Mouse (Mus musculus) CD4-positive naive resting alpha-beta T cell, adult 76 days (primary cell): ENCODE data around the gene Krt25. TPM values are rescaled to one million over a fixed set of nuclear protein-coding genes. Genes with fewer than 3 reads are reported as not detected.

Source experiments
- total RNA-seq: library from RNA; stranded (reverse); gene quantifications from one replicate; pipeline ENCODE4 v1.2.4, GENCODE M21; 2023

Krt25 gene
- total RNA-seq = not detected

DNA sequence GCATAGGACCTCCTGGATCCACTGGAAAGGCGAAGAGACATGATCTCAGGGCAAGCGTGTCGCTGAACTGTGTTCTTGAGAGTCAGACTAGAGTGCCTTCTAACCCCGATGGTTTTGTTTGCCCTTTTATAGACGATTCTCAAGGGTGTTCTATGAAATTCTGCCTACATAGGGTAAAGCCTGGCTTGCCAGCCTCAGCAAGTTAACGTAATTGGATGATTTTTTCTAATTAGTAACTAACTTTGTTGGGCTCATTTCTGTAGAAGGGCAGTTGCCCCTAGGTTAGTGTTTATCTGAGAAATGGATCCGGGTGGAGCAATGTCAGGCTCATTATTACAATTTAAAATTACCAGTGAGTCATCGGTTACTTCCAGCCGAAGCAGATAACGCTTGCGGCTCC, at the start of gene Krt25:
Krt25 (minus strand) TSS at position 101 of the 400 bp plus-strand sequence.

DNA sequence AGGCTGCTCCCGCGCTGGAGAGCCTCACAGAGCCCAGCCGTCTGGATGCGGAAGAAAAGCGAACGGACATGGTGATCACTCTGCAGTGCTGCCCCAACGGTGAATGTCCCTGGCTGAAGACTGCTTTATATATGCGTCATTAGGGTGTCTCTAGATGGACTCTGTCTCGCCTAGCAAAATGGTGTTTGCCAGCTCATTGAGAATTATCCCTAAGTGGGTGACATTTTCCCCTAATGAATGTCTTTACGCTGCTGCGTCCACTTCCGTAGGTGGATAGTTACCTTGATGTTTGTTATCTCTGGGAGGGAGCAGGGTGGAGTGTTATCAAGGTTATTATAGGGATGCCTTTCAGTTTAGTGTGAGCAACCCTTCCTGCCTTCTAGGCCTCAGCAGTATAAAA, 28.3 kb upstream of the Krt25 start, which contains the start of gene Krt27:
Krt27 (minus strand) TSS at position 101 of the 400 bp plus-strand sequence.

DNA sequence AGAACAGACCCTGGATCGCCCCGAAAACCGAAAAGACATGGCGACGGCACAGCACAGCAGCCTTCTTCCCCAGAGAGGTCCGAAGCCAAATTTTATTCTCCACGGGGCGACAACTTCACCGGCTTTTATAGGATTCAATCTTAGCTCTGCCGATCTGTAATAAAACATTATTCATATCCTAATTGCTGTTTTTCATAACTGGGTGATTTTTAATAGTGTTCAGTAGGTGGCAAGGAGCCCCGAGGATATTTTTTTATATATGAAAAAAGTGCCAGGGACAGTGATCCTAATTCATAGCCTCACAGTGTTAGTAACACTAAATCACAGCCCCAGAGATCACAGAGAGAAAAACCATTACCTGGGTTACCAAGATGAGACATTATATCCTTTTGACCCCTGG, 15.1 kb upstream of the Krt25 start, which contains the start of gene Krt26:
Krt26 (minus strand) TSS at position 101 of the 400 bp plus-strand sequence.

DNA sequence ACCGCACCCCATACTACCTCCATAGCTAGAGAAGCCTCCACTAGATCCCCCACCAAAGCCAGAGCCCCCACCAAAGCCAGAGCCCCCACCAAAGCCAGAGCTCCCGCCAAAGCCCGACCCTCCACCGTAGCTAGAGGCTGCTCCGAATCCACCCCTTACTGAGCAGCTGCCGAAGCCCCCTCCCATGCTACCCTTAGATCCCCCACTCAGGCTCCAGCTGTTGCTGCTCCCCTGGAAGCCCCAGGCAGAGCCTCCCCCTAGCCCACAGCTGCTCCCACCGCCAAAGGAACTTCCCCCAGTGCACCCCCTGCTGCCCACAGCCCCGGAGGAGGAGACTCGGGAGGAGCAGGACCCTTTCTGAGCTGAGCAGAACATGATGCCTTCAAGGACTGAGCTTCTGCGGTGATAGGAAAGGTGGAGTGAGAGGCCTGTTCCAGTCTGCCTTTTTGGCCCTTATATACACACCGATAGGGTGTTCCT, 37.9 kb downstream of the Krt25 start, which contains the start of gene Krt24:
Krt24 (minus strand) TSS at position 430 of the 480 bp plus-strand sequence.

Other genes starting within 250 kb of the Krt25 start
- 0.50 TPM for gene Tns4, start 233.6 kb downstream of the Krt25 start, total RNA-seq
- gene Ccr7, start 167.9 kb downstream of the Krt25 start, total RNA-seq = 1,508 TPM
- 193 TPM for gene Smarce1, start 91.9 kb downstream of the Krt25 start, total RNA-seq
- gene Krt222, start 78.9 kb downstream of the Krt25 start, total RNA-seq = 0.53 TPM
- not detected for gene Krt24, start 37.7 kb downstream of the Krt25 start, total RNA-seq
- gene Krt26, start 15.0 kb upstream of the Krt25 start, total RNA-seq = not detected
- not detected for gene Krt27, start 28.2 kb upstream of the Krt25 start, total RNA-seq
- not detected for gene Krt28, start 52.0 kb upstream of the Krt25 start, total RNA-seq
- gene Krt10, start 66.4 kb upstream of the Krt25 start, total RNA-seq = 4.6 TPM
- gene Krt12, start 99.3 kb upstream of the Krt25 start, total RNA-seq = not detected
- not detected for gene Krt20, start 115.2 kb upstream of the Krt25 start, total RNA-seq
- gene Krt23, start 170.2 kb upstream of the Krt25 start, total RNA-seq = not detected
- gene Krt39, start 198.4 kb upstream of the Krt25 start, total RNA-seq = not detected
- gene Krt40, start 220.2 kb upstream of the Krt25 start, total RNA-seq = not detected
- not detected for gene Krtap3-3, start 227.9 kb upstream of the Krt25 start, total RNA-seq
- gene Krtap3-2, start 233.9 kb upstream of the Krt25 start, total RNA-seq = not detected
- not detected for gene Gm11939, start 236.5 kb upstream of the Krt25 start, total RNA-seq
- not detected for gene Krtap3-1, start 243.7 kb upstream of the Krt25 start, total RNA-seq